Comparison of ENCODE assay signal across 8 mouse cellular contexts in genomic region chr8:120971691-120972469, GRCm38 (mm10).
A peak's percentile ranks its signal among the peaks of the same experiment; 100 is the strongest.
DNase-seq lines count a peak whose midpoint lies in the region; ATAC-seq and TF ChIP-seq lines count a peak whose summit lies in the region.
"Had no signal": no experiment of that assay in that cellular context is flagged by ENCODE, and none has a peak within 500 bp of the region (broad histone marks: within the 10 kb centered on the region; RNA-seq: fewer than 3 reads in every experiment).

No protein-coding gene starts in this region.

- peak overlapping the region; percentile 30 for H3K4me3 ChIP-seq in brown adipose tissue, adult 24 weeks (ENCODE audit: insufficient read depth, low read depth, low read length)
- peak overlapping the region; percentile 35 for H3K4me3 ChIP-seq in intestine, embryonic 16.5 days (ENCODE audit: low read length)
- H3K4me3 ChIP-seq in liver, embryonic 16.5 days (ENCODE audit: low read depth, low read length), result no peak overlapping the region
- H3K4me3 ChIP-seq in olfactory bulb, adult 2 months (ENCODE audit: insufficient read depth, low read depth, low read length), result peak overlapping the region; percentile 33
- H3K4me3 ChIP-seq: erythroblast, embryonic 14.5 days had no signal

- H3K9ac ChIP-seq in intestine, embryonic 16.5 days (ENCODE audit: low read depth, low read length), result peak overlapping the region; percentile 64
- no peak overlapping the region for H3K9ac ChIP-seq in liver, embryonic 16.5 days (ENCODE audit: low read depth, low read length)

- ATAC-seq in intestine, embryonic 16.5 days, result peak; percentile 54
- no peak for ATAC-seq in liver, embryonic 16.5 days (ENCODE audit: low read depth)

- WGBS in intestine, embryonic 16.5 days, result 18% methylated on average over 34 of the region's 34 CpGs
- WGBS in liver, embryonic 16.5 days (ENCODE audit: insufficient replicate concordance), result 16% methylated on average over 34 of the region's 34 CpGs
- 16% methylated on average over 34 of the region's 34 CpGs for WGBS in olfactory bulb, adult 2 months

- peaks cover 22% of the 10 kb centered on the region; the same call in 1 of the 2 replicates for H3K27me3 ChIP-seq in intestine, embryonic 16.5 days (replicated peaks; ENCODE audit: control insufficient read depth, insufficient read depth, low read length)
- H3K27me3 ChIP-seq in liver, embryonic 16.5 days (ENCODE audit: control insufficient read depth, insufficient read depth, low read depth, low read length), result peaks cover 27% of the 10 kb centered on the region

- no peak overlapping the region for H3K27ac ChIP-seq in brown adipose tissue, adult 24 weeks (replicated peaks; ENCODE audit: low read depth, low read length)
- peak overlapping the region; percentile 54 for H3K27ac ChIP-seq in intestine, embryonic 16.5 days (ENCODE audit: low read length)
- H3K27ac ChIP-seq in liver, embryonic 16.5 days (ENCODE audit: low read length), result no peak overlapping the region
- no peak overlapping the region for H3K27ac ChIP-seq in olfactory bulb, adult 2 months (ENCODE audit: insufficient read depth, low read depth, low read length)

- peak overlapping the region; percentile 65 for H3K4me2 ChIP-seq in intestine, embryonic 16.5 days (ENCODE audit: low read depth, low read length)
- H3K4me2 ChIP-seq in liver, embryonic 16.5 days (ENCODE audit: low read depth, low read length), result 0 out of 2 replicates have a peak overlapping the region, but pooled peaks have one; percentile 6

- DNase-seq in ZHBTc4 (ENCODE audit: low read depth, low spot score), result peak; percentile 50
- peak; percentile 46 to 71 for DNase-seq in gastrocnemius, postnatal 4 days (ENCODE audit: low spot score in 2 of 2)
- no peak for DNase-seq in spleen, adult 18-20 months

- H3K4me1 ChIP-seq in brown adipose tissue, adult 24 weeks (ENCODE audit: control insufficient read depth, insufficient read depth, insufficient read length, low read length), result peaks cover 7% of the 10 kb centered on the region; the same call in 1 of the 2 replicates
- peaks cover 17% of the 10 kb centered on the region for H3K4me1 ChIP-seq in intestine, embryonic 16.5 days (ENCODE audit: control insufficient read depth, insufficient read depth, low read length)
- no peaks in the 10 kb centered on the region for H3K4me1 ChIP-seq in liver, embryonic 16.5 days (ENCODE audit: control insufficient read depth, low read depth, low read length)
- H3K4me1 ChIP-seq in olfactory bulb, adult 2 months (ENCODE audit: control insufficient read depth, insufficient read depth, low read length), result peaks cover 15% of the 10 kb centered on the region

- TF ChIP-seq POLR2A in olfactory bulb, adult 2 months (IDR thresholded peaks at IDR 0.05; ENCODE audit: insufficient read depth, low read depth, low read length), result no peak

- no peaks in the 10 kb centered on the region for H3K9me3 ChIP-seq in intestine, embryonic 16.5 days (ENCODE audit: control insufficient read depth, low read length)
- H3K9me3 ChIP-seq in liver, embryonic 16.5 days (replicated peaks; ENCODE audit: control insufficient read depth, low read length), result no peaks in the 10 kb centered on the region

- no peaks in the 10 kb centered on the region for H3K36me3 ChIP-seq in intestine, embryonic 16.5 days (ENCODE audit: control insufficient read depth, insufficient read depth, low read length)
- H3K36me3 ChIP-seq in liver, embryonic 16.5 days (ENCODE audit: control insufficient read depth, insufficient read depth), result no peaks in the 10 kb centered on the region

- TF ChIP-seq CTCF in olfactory bulb, adult 2 months (IDR thresholded peaks at IDR 0.05; ENCODE audit: insufficient read depth, low read depth, low read length), result no peak

Comparison
In these comparisons a context has a peak if more than half of its experiments do, and no peak if none do; other contexts are left out.
1. DNase-seq: peak in ZHBTc4 (single experiment) and gastrocnemius, postnatal 4 days (2 of 2); none in spleen, adult 18-20 months (0 of 2).